Mouse (Mus musculus): ENCODE measurements around the gene Lmo1.

GRCm38 (mm10) chr7:109137441-109137840, 37.6 kb downstream of the Lmo1 start:
- TF ChIP-seq POLR2A (IDR thresholded peaks at IDR 0.05; ENCODE audit: borderline replicate concordance, control insufficient read depth, low read depth, low read length) (no peak), CTCF (IDR thresholded peaks at IDR 0.05; ENCODE audit: control insufficient read depth, insufficient read depth, low read length) (no peak)
